Mouse (Mus musculus) limb, embryonic 10.5 days (tissue): ENCODE measurements around the gene Hspb2. TPM values are rescaled to one million over a fixed set of nuclear protein-coding genes. Genes with fewer than 3 reads are reported as not detected.

Experiments
- DNase-seq: peaks from one replicate; pipeline ENCODE4 v3.0.0-alpha.2; 2017; ENCODE audit warnings: low spot score
- H3K27ac ChIP-seq: fragments of 300-500 bp; sonication (generic); 2 replicates; pipeline ENCODE4 v1.5.1; 2016; ENCODE audit warnings: mild to moderate bottlenecking
- H3K27me3 ChIP-seq: fragments of 300-500 bp; sonication (generic); 2 replicates; pipeline ENCODE4 v1.6.1; 2016; ENCODE audit warnings: low read depth, mild to moderate bottlenecking; ENCODE audit not compliant: poor library complexity, severe bottlenecking
- H3K36me3 ChIP-seq: fragments of 300-500 bp; sonication (generic); 2 replicates; pipeline ENCODE4 v1.6.1; 2016; ENCODE audit warnings: mild to moderate bottlenecking, moderate library complexity
- H3K4me1 ChIP-seq: fragments of 300-500 bp; sonication (generic); 2 replicates; pipeline ENCODE4 v1.6.1; 2016
- H3K4me3 ChIP-seq: fragments of 300-500 bp; sonication (generic); 2 replicates; pipeline ENCODE4 v1.5.1; 2016; ENCODE audit warnings: mild to moderate bottlenecking, moderate library complexity
- H3K9me3 ChIP-seq: fragments of 300-500 bp; sonication (generic); replicated peaks from 2 replicates; pipeline ENCODE4 v1.6.1; 2016; ENCODE audit warnings: mild to moderate bottlenecking
- WGBS: fragments of 180-500 bp; shearing (Covaris S2); methylation state at CpG from one replicate; pipeline ENCODE4 v1.1.7; 2016; 5-methylcytosine and 5-hydroxymethylcytosine counted together
- polyA plus RNA-seq: library from polyadenylated mRNA; unstranded; fragments of >200 nt; fragmentation: Nextera tagmentation; extraction: Ambion mirVana; gene quantifications from 2 replicates; pipeline ENCODE4 v1.2.1, GENCODE M21; 2016

The Hspb2 gene
- polyA plus RNA-seq, 1 experiment from 2014 or later, result not detected

GRCm38 (mm10) chr9:50723406-50723805 is 28.7 kb downstream of the Hspb2 start:
- peaks cover 70% of the 10 kb centered on the region for H3K4me1 ChIP-seq
- no peak for DNase-seq
- H3K4me3 ChIP-seq, result no peak overlapping the region
- H3K9me3 ChIP-seq, result no peaks in the 10 kb centered on the region
- H3K27ac ChIP-seq, result no peak overlapping the region
- peaks cover 40% of the 10 kb centered on the region for H3K36me3 ChIP-seq
- H3K27me3 ChIP-seq, result no peaks in the 10 kb centered on the region
- WGBS, result 86% methylated on average over 7 of the region's 7 CpGs

GRCm38 (mm10) chr9:50722451-50722911 is 29.7 kb downstream of the Hspb2 start:
- Histone ChIP-seq H3K4me1 (peaks cover 62% of the 10 kb centered on the region), H3K4me3 (no peak overlapping the region), H3K27ac (peak overlapping the region; percentile 62; the same call in 1 of the 2 replicates), H3K9me3 (no peaks in the 10 kb centered on the region), H3K27me3 (no peaks in the 10 kb centered on the region), H3K36me3 (peaks cover 47% of the 10 kb centered on the region)
- WGBS, result 47% methylated on average over 8 of the region's 8 CpGs
- DNase-seq, result no peak

- no peaks in the 10 kb centered on the region for H3K27me3 ChIP-seq
- 0 out of 2 replicates have a peak overlapping the region, but pooled peaks have one; percentile 4 for H3K4me3 ChIP-seq
- peak overlapping the region; percentile 37 for H3K27ac ChIP-seq
- DNase-seq, result no peak
- H3K4me1 ChIP-seq, result peaks cover 49% of the 10 kb centered on the region
- 19% methylated on average over 12 of the region's 12 CpGs for WGBS
- no peaks in the 10 kb centered on the region for H3K9me3 ChIP-seq
- H3K36me3 ChIP-seq, result peaks cover 61% of the 10 kb centered on the region
These were observed 31.1 kb downstream of the Hspb2 start for GRCm38 (mm10) chr9:50721061-50721460.

- Histone ChIP-seq H3K36me3 (peaks cover 68% of the 10 kb centered on the region), H3K4me1 (peaks cover 38% of the 10 kb centered on the region), H3K27ac (no peak overlapping the region), H3K9me3 (no peaks in the 10 kb centered on the region), H3K27me3 (no peaks in the 10 kb centered on the region), H3K4me3 (no peak overlapping the region)
- WGBS, result 91% methylated on average over 4 of the region's 4 CpGs
- DNase-seq, result no peak
These were observed 33.3 kb downstream of the Hspb2 start for GRCm38 (mm10) chr9:50718878-50719277.

- Histone ChIP-seq H3K27me3 (no peaks in the 10 kb centered on the region), H3K9me3 (no peaks in the 10 kb centered on the region), H3K4me1 (peaks cover 13% of the 10 kb centered on the region), H3K36me3 (peaks cover 66% of the 10 kb centered on the region), H3K27ac (no peak overlapping the region), H3K4me3 (no peak overlapping the region)
- whole genome bisulfite sequencing, result 52% methylated on average over 4 of the region's 4 CpGs
- DNase-seq, result no peak
These were observed 38.0 kb downstream of the Hspb2 start for GRCm38 (mm10) chr9:50714188-50714587.

- no peak for DNase-seq
- H3K4me3 ChIP-seq, result no peak overlapping the region
- no peaks in the 10 kb centered on the region for H3K9me3 ChIP-seq
- H3K36me3 ChIP-seq, result peaks cover 66% of the 10 kb centered on the region
- H3K27me3 ChIP-seq, result no peaks in the 10 kb centered on the region
- H3K27ac ChIP-seq, result no peak overlapping the region
- WGBS, result 93% methylated on average over 4 of the region's 4 CpGs
- peaks cover 13% of the 10 kb centered on the region for H3K4me1 ChIP-seq
These were observed 40.8 kb downstream of the Hspb2 start for GRCm38 (mm10) chr9:50711337-50711736.

GRCm38 (mm10) chr9:50709108-50709507 is 43.0 kb downstream of the Hspb2 start:
- Histone ChIP-seq H3K27ac (no peak overlapping the region), H3K4me1 (peaks cover 4% of the 10 kb centered on the region), H3K36me3 (peaks cover 71% of the 10 kb centered on the region), H3K9me3 (no peaks in the 10 kb centered on the region), H3K4me3 (no peak overlapping the region), H3K27me3 (no peaks in the 10 kb centered on the region)
- 31% methylated on average over 2 of the region's 2 CpGs for WGBS
- peak; percentile 54 for DNase-seq

- H3K9me3 ChIP-seq, result no peaks in the 10 kb centered on the region
- H3K27me3 ChIP-seq, result peaks cover 14% of the 10 kb centered on the region
- H3K27ac ChIP-seq, result no peak overlapping the region
- peaks cover 93% of the 10 kb centered on the region for H3K36me3 ChIP-seq
- H3K4me1 ChIP-seq, result no peaks in the 10 kb centered on the region
- no peak for DNase-seq
- 66% methylated on average over 6 of the region's 6 CpGs for WGBS
- H3K4me3 ChIP-seq, result no peak overlapping the region
These were observed 47.2 kb downstream of the Hspb2 start for GRCm38 (mm10) chr9:50704907-50705306.

Other genes with a start within 250 kb of the Hspb2 start
- 53.4 and 59.2 TPM in 2 replicates for gene Pts, start 223.6 kb downstream of the Hspb2 start, polyA plus RNA-seq
- 0.50 TPM in 1 of 2 replicates, not detected in the other for gene Il18, start 197.5 kb downstream of the Hspb2 start, polyA plus RNA-seq
- 0.06 TPM in 1 of 2 replicates, not detected in the other for gene Bco2, start 197.2 kb downstream of the Hspb2 start, polyA plus RNA-seq
- gene Tex12, start 191.0 kb downstream of the Hspb2 start, polyA plus RNA-seq, result not detected in 2 replicates
- 337 and 352 TPM in 2 replicates for gene Sdhd, start 148.5 kb downstream of the Hspb2 start, polyA plus RNA-seq
- gene Timm8b, start 148.4 kb downstream of the Hspb2 start, polyA plus RNA-seq, result 297 and 307 TPM in 2 replicates
- gene Pih1d2, start 135.0 kb downstream of the Hspb2 start, polyA plus RNA-seq, result 5.1 and 5.4 TPM in 2 replicates
- gene Nkapd1, start 134.9 kb downstream of the Hspb2 start, polyA plus RNA-seq, result 20.4 and 21.3 TPM in 2 replicates
- 61.7 and 62.1 TPM in 2 replicates for gene Dlat, start 92.6 kb downstream of the Hspb2 start, polyA plus RNA-seq
- 33.8 and 36.8 TPM in 2 replicates for gene Dixdc1, start 12.8 kb downstream of the Hspb2 start, polyA plus RNA-seq
- gene 2310030G06Rik, start 5.8 kb downstream of the Hspb2 start, polyA plus RNA-seq, result 2.6 and 2.8 TPM in 2 replicates
- gene Cryab, start 1.0 kb downstream of the Hspb2 start, polyA plus RNA-seq, result 2.4 and 3.1 TPM in 2 replicates
- 12.6 and 14.0 TPM in 2 replicates for gene Fdxacb1, start 15.9 kb upstream of the Hspb2 start, polyA plus RNA-seq
- gene Alg9, start 22.7 kb upstream of the Hspb2 start, polyA plus RNA-seq, result 42.2 and 43.0 TPM in 2 replicates
- 19.7 and 25.8 TPM in 2 replicates for gene 1110032A03Rik, start 23.2 kb upstream of the Hspb2 start, polyA plus RNA-seq
- gene Ppp2r1b, start 92.9 kb upstream of the Hspb2 start, polyA plus RNA-seq, result 159 and 177 TPM in 2 replicates